Mouse (Mus musculus): ENCODE results near the gene Tbc1d30.

DNA sequence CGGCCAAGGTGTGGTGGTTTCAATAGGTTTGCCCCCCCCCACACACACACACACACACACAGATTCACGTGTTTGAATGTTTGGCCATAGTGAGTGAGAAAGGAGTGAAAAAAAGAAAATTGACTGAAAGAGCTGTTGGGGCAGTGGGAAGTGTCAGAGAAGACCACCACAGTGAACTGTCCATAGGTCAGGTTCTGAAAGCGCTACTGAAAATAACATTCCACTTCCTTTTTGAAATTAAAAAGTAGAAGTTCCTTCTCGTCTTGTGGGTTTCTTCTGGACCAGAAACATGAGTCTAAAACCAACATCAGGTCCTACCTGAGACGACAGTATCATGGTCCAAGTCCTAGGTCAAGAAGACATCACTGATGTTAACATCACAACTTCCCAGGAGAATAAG lies 113.7 kb downstream of the Tbc1d30 start:
- TF ChIP-seq CTCF (IDR thresholded peaks at IDR 0.05; ENCODE audit: low read depth) (no peak), EP300 (optimal IDR thresholded peaks at IDR 0.05) (no peak)
